Mouse (Mus musculus) midbrain, embryonic 11.5 days (tissue): ENCODE results near the gene Cep112. TPM values are rescaled to one million over a fixed set of nuclear protein-coding genes. Genes with fewer than 3 reads are reported as not detected.

Experiments
- ATAC-seq: fragments of 200-750 bp; cut with Nextera tagmentation; 2 replicates; pipeline ENCODE4 v1.8.0; 2017; ENCODE audit warnings: moderate TSS enrichment, moderate library complexity; ENCODE audit not compliant: low FRiP score
- DNase-seq: peaks from one replicate; pipeline ENCODE4 v3.0.0; 2015; ENCODE audit warnings: low spot score; ENCODE audit errors: missing footprints
- H3K27ac ChIP-seq: fragments of 300-500 bp; sonication (generic); 2 replicates; pipeline ENCODE4 v1.5.1; 2014; ENCODE audit warnings: low read depth, low read length
- H3K27me3 ChIP-seq: fragments of 300-500 bp; sonication (generic); 2 replicates; pipeline ENCODE4 v1.6.1; 2014; ENCODE audit warnings: mild to moderate bottlenecking, low read length, moderate library complexity, mixed read lengths; ENCODE audit not compliant: control insufficient read depth, insufficient read depth
- H3K36me3 ChIP-seq: fragments of 300-500 bp; sonication (generic); 2 replicates; pipeline ENCODE4 v1.6.1; 2014; ENCODE audit warnings: mild to moderate bottlenecking, low read length, moderate library complexity, mixed read lengths; ENCODE audit not compliant: control insufficient read depth, insufficient read depth
- H3K4me1 ChIP-seq: fragments of 300-500 bp; sonication (generic); 2 replicates; pipeline ENCODE4 v1.6.1; 2014; ENCODE audit warnings: low read length; ENCODE audit not compliant: control insufficient read depth, insufficient read depth
- H3K4me2 ChIP-seq: fragments of 300-500 bp; sonication (generic); 2 replicates; pipeline ENCODE4 v1.6.1; 2014; ENCODE audit warnings: mild to moderate bottlenecking, moderate library complexity
- H3K4me3 ChIP-seq: fragments of 300-500 bp; sonication (generic); 2 replicates; pipeline ENCODE4 v1.5.1; 2014; ENCODE audit warnings: low read depth, low read length
- H3K9ac ChIP-seq: fragments of 300-500 bp; sonication (generic); 2 replicates; pipeline ENCODE4 v1.6.1; 2014; ENCODE audit warnings: low read length
- H3K9me3 ChIP-seq: fragments of 300-500 bp; sonication (generic); 2 replicates; pipeline ENCODE4 v1.6.1; 2016; ENCODE audit warnings: low read length; ENCODE audit not compliant: control insufficient read depth
- WGBS: fragments of 180-500 bp; shearing (Covaris S2); extraction: QIAGEN DNeasy Blood & Tissue Kit; methylation state at CpG from one replicate; pipeline ENCODE4 v1.1.7; 2014; 5-methylcytosine and 5-hydroxymethylcytosine counted together
- polyA plus RNA-seq: library from polyadenylated mRNA; unstranded; fragments of >200 nt; fragmentation: Nextera tagmentation; extraction: Ambion mirVana; gene quantifications from 2 replicates; pipeline ENCODE4 v1.2.1, GENCODE M21; 2014

Gene Cep112
- polyA plus RNA-seq, 1 experiment from 2014 or later, result 21.3 TPM

GRCm38 (mm10) chr11:108827321-108827720 lies 402.3 kb downstream of the Cep112 start:
- no peak overlapping the region for H3K9ac ChIP-seq
- no peaks in the 10 kb centered on the region for H3K27me3 ChIP-seq
- ATAC-seq, result no peak
- peaks cover under 1% of the 10 kb centered on the region; the same call in 1 of the 2 replicates for H3K4me1 ChIP-seq
- DNase-seq, result no peak
- no peak overlapping the region for H3K27ac ChIP-seq
- no peak overlapping the region for H3K4me3 ChIP-seq
- H3K4me2 ChIP-seq, result no peak overlapping the region
- H3K9me3 ChIP-seq, result no peaks in the 10 kb centered on the region
- no peaks in the 10 kb centered on the region for H3K36me3 ChIP-seq

GRCm38 (mm10) chr11:108828374-108829025 lies 403.5 kb downstream of the Cep112 start:
- Histone ChIP-seq H3K4me3 (no peak overlapping the region), H3K36me3 (no peaks in the 10 kb centered on the region), H3K4me2 (no peak overlapping the region), H3K4me1 (no peaks in the 10 kb centered on the region), H3K27me3 (no peaks in the 10 kb centered on the region), H3K27ac (no peak overlapping the region), H3K9me3 (no peaks in the 10 kb centered on the region), H3K9ac (no peak overlapping the region)
- DNase-seq, result peak; percentile 75
- no peak for ATAC-seq
- WGBS, result 88% methylated on average over 4 of the region's 4 CpGs

- peak; percentile 91 for DNase-seq
Observed at GRCm38 (mm10) chr11:108836706-108837105, 411.7 kb downstream of the Cep112 start.

GRCm38 (mm10) chr11:108840195-108840594 lies 415.2 kb downstream of the Cep112 start:
- H3K27me3 ChIP-seq, result no peaks in the 10 kb centered on the region
- H3K4me3 ChIP-seq, result no peak overlapping the region
- no peak overlapping the region for H3K27ac ChIP-seq
- no peak overlapping the region for H3K4me2 ChIP-seq
- WGBS, result 92% methylated on average over 3 of the region's 3 CpGs
- DNase-seq, result no peak
- ATAC-seq, result no peak
- H3K9ac ChIP-seq, result no peak overlapping the region
- no peaks in the 10 kb centered on the region for H3K9me3 ChIP-seq
- peaks cover 10% of the 10 kb centered on the region for H3K4me1 ChIP-seq
- H3K36me3 ChIP-seq, result no peaks in the 10 kb centered on the region

More at GRCm38 (mm10) chr11:108836706-108837105, 411.7 kb downstream of the Cep112 start:
- Histone ChIP-seq H3K4me3 (no peak overlapping the region), H3K36me3 (no peaks in the 10 kb centered on the region), H3K27ac (no peak overlapping the region), H3K9ac (no peak overlapping the region), H3K4me1 (peaks cover 10% of the 10 kb centered on the region), H3K27me3 (no peaks in the 10 kb centered on the region), H3K9me3 (no peaks in the 10 kb centered on the region), H3K4me2 (no peak overlapping the region)
- 27% methylated on average over 4 of the region's 4 CpGs for WGBS
- ATAC-seq, result peak; percentile 91

- no peak overlapping the region for H3K9ac ChIP-seq
- H3K4me2 ChIP-seq, result no peak overlapping the region
- no peaks in the 10 kb centered on the region for H3K9me3 ChIP-seq
- no peaks in the 10 kb centered on the region for H3K27me3 ChIP-seq
- H3K4me3 ChIP-seq, result no peak overlapping the region
- no peak for DNase-seq
- no peaks in the 10 kb centered on the region for H3K36me3 ChIP-seq
- no peak overlapping the region for H3K27ac ChIP-seq
- no peak for ATAC-seq
- 67% methylated on average over 2 of the region's 2 CpGs for WGBS
- H3K4me1 ChIP-seq, result no peaks in the 10 kb centered on the region
Observed at GRCm38 (mm10) chr11:108842765-108843164, 417.8 kb downstream of the Cep112 start.

GRCm38 (mm10) chr11:108845971-108846370 lies 421.0 kb downstream of the Cep112 start:
- no peaks in the 10 kb centered on the region for H3K9me3 ChIP-seq
- no peaks in the 10 kb centered on the region for H3K36me3 ChIP-seq
- no peak overlapping the region for H3K4me2 ChIP-seq
- no peak overlapping the region for H3K4me3 ChIP-seq
- H3K27me3 ChIP-seq, result no peaks in the 10 kb centered on the region
- H3K27ac ChIP-seq, result no peak overlapping the region
- ATAC-seq (no peak), DNase-seq (no peak)
- 76% methylated on average over 2 of the region's 2 CpGs for WGBS
- no peak overlapping the region for H3K9ac ChIP-seq
- no peaks in the 10 kb centered on the region for H3K4me1 ChIP-seq

GRCm38 (mm10) chr11:108846479-108846878 lies 421.5 kb downstream of the Cep112 start:
- ATAC-seq (no peak), DNase-seq (no peak)
- Histone ChIP-seq H3K4me1 (no peaks in the 10 kb centered on the region), H3K27ac (no peak overlapping the region), H3K27me3 (no peaks in the 10 kb centered on the region), H3K9ac (no peak overlapping the region), H3K36me3 (no peaks in the 10 kb centered on the region), H3K9me3 (no peaks in the 10 kb centered on the region), H3K4me2 (no peak overlapping the region), H3K4me3 (no peak overlapping the region)
- WGBS, result 91% methylated on average over 3 of the region's 3 CpGs

GRCm38 (mm10) chr11:108851771-108852170 lies 426.8 kb downstream of the Cep112 start:
- no peaks in the 10 kb centered on the region for H3K27me3 ChIP-seq
- 97% methylated on average over 1 of the region's 1 CpGs for WGBS
- no peak overlapping the region for H3K4me2 ChIP-seq
- no peaks in the 10 kb centered on the region for H3K4me1 ChIP-seq
- no peaks in the 10 kb centered on the region for H3K9me3 ChIP-seq
- ATAC-seq (no peak), DNase-seq (peak; percentile 57)
- H3K4me3 ChIP-seq, result no peak overlapping the region
- no peak overlapping the region for H3K9ac ChIP-seq
- H3K36me3 ChIP-seq, result no peaks in the 10 kb centered on the region
- no peak overlapping the region for H3K27ac ChIP-seq

GRCm38 (mm10) chr11:108857254-108857653 lies 432.3 kb downstream of the Cep112 start:
- H3K27ac ChIP-seq, result no peak overlapping the region
- H3K4me1 ChIP-seq, result peaks cover 6% of the 10 kb centered on the region
- no peak overlapping the region for H3K4me2 ChIP-seq
- WGBS, result 61% methylated on average over 6 of the region's 6 CpGs
- no peaks in the 10 kb centered on the region for H3K9me3 ChIP-seq
- H3K27me3 ChIP-seq, result no peaks in the 10 kb centered on the region
- ATAC-seq (no peak), DNase-seq (no peak)
- no peaks in the 10 kb centered on the region for H3K36me3 ChIP-seq
- no peak overlapping the region for H3K9ac ChIP-seq
- H3K4me3 ChIP-seq, result no peak overlapping the region
